14 mouse cellular contexts compared by ENCODE assay signal in the genomic region with DNA sequence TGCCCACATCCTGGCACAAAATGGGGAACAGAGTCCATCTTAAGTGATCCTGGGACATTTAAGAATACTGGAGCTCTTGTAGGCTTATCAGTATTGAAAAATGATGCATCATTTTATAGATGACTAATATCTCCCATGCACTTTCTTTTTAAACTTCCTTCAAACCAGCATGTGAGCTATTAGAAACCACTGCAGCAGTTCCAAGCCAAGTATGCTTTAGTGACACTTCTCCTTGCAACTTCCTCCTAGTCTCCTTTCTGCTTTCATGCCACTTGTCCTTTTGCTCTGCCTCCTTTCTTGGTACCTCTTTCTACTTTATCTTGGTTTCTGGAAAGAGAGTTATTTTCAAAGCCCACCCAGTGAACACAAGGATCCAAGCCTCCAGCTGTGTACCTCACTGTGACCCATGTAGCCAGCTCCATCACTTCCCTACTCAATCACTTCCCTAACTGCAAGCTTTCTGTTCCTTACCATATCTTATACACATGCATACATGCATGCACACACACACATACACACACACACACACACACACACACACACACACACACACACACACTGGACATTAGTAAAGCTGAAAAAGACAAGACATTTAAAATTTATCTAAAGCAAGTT.
"Had no signal": no experiment of that assay in that cellular context is flagged by ENCODE, and none has a peak within 500 bp of the region (broad histone marks: within the 10 kb centered on the region; RNA-seq: fewer than 3 reads in every experiment).

No protein-coding gene starts in this region.

- H3K4me1 ChIP-seq: limb, embryonic 10.5 days; lung, embryonic 15.5 days; midbrain, embryonic 15.5 days; neural tube, embryonic 13.5 days; stomach, embryonic 15.5 days had no signal

- H3K27ac ChIP-seq: left cerebral cortex, adult 2 months; limb, embryonic 10.5 days; liver, embryonic 13.5 days; lung, embryonic 15.5 days; midbrain, embryonic 15.5 days; neural tube, embryonic 13.5 days; stomach, embryonic 15.5 days had no signal

- H3K4me2 ChIP-seq: liver, embryonic 13.5 days; lung, embryonic 15.5 days; midbrain, embryonic 11.5 days; midbrain, embryonic 15.5 days; neural tube, embryonic 13.5 days; stomach, embryonic 15.5 days had no signal

- H3K9me3 ChIP-seq: limb, embryonic 10.5 days; liver, embryonic 13.5 days; lung, embryonic 15.5 days; megakaryocyte, embryonic 14.5 days; midbrain, embryonic 15.5 days; neural tube, embryonic 13.5 days; stomach, embryonic 15.5 days had no signal

- ATAC-seq: liver, postnatal 0 days; midbrain, embryonic 15.5 days had no signal

- H3K9ac ChIP-seq: liver, embryonic 13.5 days; liver, postnatal 0 days; lung, embryonic 15.5 days; midbrain, embryonic 15.5 days; neural tube, embryonic 13.5 days; stomach, embryonic 15.5 days had no signal

- H3K27me3 ChIP-seq: liver, embryonic 13.5 days; lung, embryonic 15.5 days; megakaryocyte, embryonic 14.5 days; midbrain, embryonic 15.5 days; neural tube, embryonic 13.5 days; stomach, embryonic 15.5 days had no signal

- H3K4me3 ChIP-seq: left cerebral cortex, adult 2 months; limb, embryonic 10.5 days; liver, embryonic 13.5 days; lung, embryonic 15.5 days; megakaryocyte, embryonic 14.5 days; midbrain, embryonic 15.5 days; neural tube, embryonic 13.5 days; stomach, embryonic 15.5 days had no signal

- H3K36me3 ChIP-seq: limb, embryonic 10.5 days; liver, embryonic 13.5 days; lung, embryonic 15.5 days; midbrain, embryonic 15.5 days; neural tube, embryonic 13.5 days; stomach, embryonic 15.5 days had no signal

- DNase-seq: kidney, postnatal 25 days; liver, embryonic 13.5 days; liver, postnatal 0 days; lung, postnatal 14 days; right cerebral cortex, postnatal 14 days; thymus, postnatal 4 days had no signal
